Mouse (Mus musculus): ENCODE results near the gene Rb1. TPM values are rescaled to one million over a fixed set of nuclear protein-coding genes. Genes with fewer than 3 reads are reported as not detected.

Gene Rb1
- polyA plus RNA-seq, 1 experiment from 2014 or later = 15.4 TPM

GRCm38 (mm10) chr14:73257348-73257747 is 68.3 kb downstream of the Rb1 start:
- 37% methylated on average over 7 of the region's 7 CpGs for WGBS
- Histone ChIP-seq H3K27ac (replicated peaks) (no peak overlapping the region), H3K4me2 (replicated peaks; ENCODE audit: low read depth) (no peak overlapping the region), H3K9ac (ENCODE audit: low read length) (no peak overlapping the region), H3K4me1 (replicated peaks; ENCODE audit: control insufficient read depth, insufficient read depth) (no peaks in the 10 kb centered on the region), H3K4me3 (ENCODE audit: low read depth, low read length) (no peak overlapping the region), H3K36me3 (ENCODE audit: control insufficient read depth, insufficient read depth, low read length) (no peaks in the 10 kb centered on the region), H3K9me3 (ENCODE audit: control insufficient read depth, low read length) (no peaks in the 10 kb centered on the region), H3K27me3 (ENCODE audit: control insufficient read depth, insufficient read depth, low read length) (no peaks in the 10 kb centered on the region)
- no peak for ATAC-seq (ENCODE audit: low FRiP score, low TSS enrichment)
- DNase-seq (ENCODE audit: low spot score) = no peak
- no peak for TF ChIP-seq CTCF (IDR thresholded peaks at IDR 0.05; ENCODE audit: low read depth)
- TF ChIP-seq EP300 (optimal IDR thresholded peaks at IDR 0.05) = no peak

- ATAC-seq (ENCODE audit: low FRiP score, low TSS enrichment) = no peak
- peak overlapping the region; percentile 80 for H3K27ac ChIP-seq (replicated peaks)
- H3K36me3 ChIP-seq (ENCODE audit: control insufficient read depth, insufficient read depth, low read length) = no peaks in the 10 kb centered on the region
- no peak overlapping the region for H3K4me2 ChIP-seq (replicated peaks; ENCODE audit: low read depth)
- WGBS = 48% methylated on average over 3 of the region's 3 CpGs
- DNase-seq (ENCODE audit: low spot score) = no peak
- no peak for TF ChIP-seq EP300 (optimal IDR thresholded peaks at IDR 0.05)
- TF ChIP-seq CTCF (IDR thresholded peaks at IDR 0.05; ENCODE audit: low read depth) = no peak
- H3K4me3 ChIP-seq (ENCODE audit: low read depth, low read length) = no peak overlapping the region
- H3K9me3 ChIP-seq (ENCODE audit: control insufficient read depth, low read length) = no peaks in the 10 kb centered on the region
- no peaks in the 10 kb centered on the region for H3K4me1 ChIP-seq (replicated peaks; ENCODE audit: control insufficient read depth, insufficient read depth)
- no peak overlapping the region for H3K9ac ChIP-seq (ENCODE audit: low read length)
- H3K27me3 ChIP-seq (ENCODE audit: control insufficient read depth, insufficient read depth, low read length) = no peaks in the 10 kb centered on the region
Observed at GRCm38 (mm10) chr14:73255426-73255970, 70.1 kb downstream of the Rb1 start.

GRCm38 (mm10) chr14:73254412-73254811 is 71.2 kb downstream of the Rb1 start:
- ATAC-seq (ENCODE audit: low FRiP score, low TSS enrichment) = peak; percentile 51; the same call in 1 of the 2 replicates
- peak overlapping the region; percentile 80 for H3K27ac ChIP-seq (replicated peaks)

GRCm38 (mm10) chr14:73253453-73254251 is 72.0 kb downstream of the Rb1 start:
- Histone ChIP-seq H3K9ac (ENCODE audit: low read length) (no peak overlapping the region), H3K4me2 (replicated peaks; ENCODE audit: low read depth) (no peak overlapping the region), H3K4me3 (ENCODE audit: low read depth, low read length) (no peak overlapping the region), H3K9me3 (ENCODE audit: control insufficient read depth, low read length) (no peaks in the 10 kb centered on the region), H3K36me3 (ENCODE audit: control insufficient read depth, insufficient read depth, low read length) (no peaks in the 10 kb centered on the region), H3K27ac (replicated peaks) (peak overlapping the region; percentile 80), H3K4me1 (replicated peaks; ENCODE audit: control insufficient read depth, insufficient read depth) (no peaks in the 10 kb centered on the region), H3K27me3 (ENCODE audit: control insufficient read depth, insufficient read depth, low read length) (no peaks in the 10 kb centered on the region)
- DNase-seq (ENCODE audit: low spot score) = peak; percentile 80
- no peak for TF ChIP-seq CTCF (IDR thresholded peaks at IDR 0.05; ENCODE audit: low read depth)
- TF ChIP-seq EP300 (optimal IDR thresholded peaks at IDR 0.05) = no peak
- 52% methylated on average over 6 of the region's 6 CpGs for WGBS
- peak; percentile 98 for ATAC-seq (ENCODE audit: low FRiP score, low TSS enrichment)

More at GRCm38 (mm10) chr14:73254412-73254811, 71.2 kb downstream of the Rb1 start:
- H3K4me3 ChIP-seq (ENCODE audit: low read depth, low read length) = no peak overlapping the region
- 61% methylated on average over 4 of the region's 4 CpGs for WGBS
- no peaks in the 10 kb centered on the region for H3K4me1 ChIP-seq (replicated peaks; ENCODE audit: control insufficient read depth, insufficient read depth)
- no peak overlapping the region for H3K4me2 ChIP-seq (replicated peaks; ENCODE audit: low read depth)
- H3K27me3 ChIP-seq (ENCODE audit: control insufficient read depth, insufficient read depth, low read length) = no peaks in the 10 kb centered on the region
- no peaks in the 10 kb centered on the region for H3K36me3 ChIP-seq (ENCODE audit: control insufficient read depth, insufficient read depth, low read length)
- TF ChIP-seq CTCF (IDR thresholded peaks at IDR 0.05; ENCODE audit: low read depth) = peak; percentile 40
- no peak for TF ChIP-seq EP300 (optimal IDR thresholded peaks at IDR 0.05)
- H3K9ac ChIP-seq (ENCODE audit: low read length) = no peak overlapping the region
- no peaks in the 10 kb centered on the region for H3K9me3 ChIP-seq (ENCODE audit: control insufficient read depth, low read length)
- peak; percentile 44 for DNase-seq (ENCODE audit: low spot score)

GRCm38 (mm10) chr14:73252276-73252675 is 73.3 kb downstream of the Rb1 start:
- no peak for TF ChIP-seq EP300 (optimal IDR thresholded peaks at IDR 0.05)
- TF ChIP-seq CTCF (IDR thresholded peaks at IDR 0.05; ENCODE audit: low read depth) = no peak

GRCm38 (mm10) chr14:73250056-73250455 is 75.6 kb downstream of the Rb1 start:
- no peak overlapping the region for H3K27ac ChIP-seq (replicated peaks)
- no peak for ATAC-seq (ENCODE audit: low FRiP score, low TSS enrichment)

More at GRCm38 (mm10) chr14:73252276-73252675, 73.3 kb downstream of the Rb1 start:
- H3K27ac ChIP-seq (replicated peaks) = peak overlapping the region; percentile 19
- no peak overlapping the region for H3K9ac ChIP-seq (ENCODE audit: low read length)
- H3K27me3 ChIP-seq (ENCODE audit: control insufficient read depth, insufficient read depth, low read length) = no peaks in the 10 kb centered on the region
- H3K4me3 ChIP-seq (ENCODE audit: low read depth, low read length) = no peak overlapping the region
- H3K4me1 ChIP-seq (replicated peaks; ENCODE audit: control insufficient read depth, insufficient read depth) = no peaks in the 10 kb centered on the region
- WGBS = 50% methylated on average over 2 of the region's 2 CpGs
- H3K9me3 ChIP-seq (ENCODE audit: control insufficient read depth, low read length) = no peaks in the 10 kb centered on the region
- H3K4me2 ChIP-seq (replicated peaks; ENCODE audit: low read depth) = no peak overlapping the region
- no peak for DNase-seq (ENCODE audit: low spot score)
- H3K36me3 ChIP-seq (ENCODE audit: control insufficient read depth, insufficient read depth, low read length) = no peaks in the 10 kb centered on the region
- ATAC-seq (ENCODE audit: low FRiP score, low TSS enrichment) = no peak

More at GRCm38 (mm10) chr14:73250056-73250455, 75.6 kb downstream of the Rb1 start:
- Histone ChIP-seq H3K4me3 (ENCODE audit: low read depth, low read length) (no peak overlapping the region), H3K9ac (ENCODE audit: low read length) (no peak overlapping the region), H3K4me1 (replicated peaks; ENCODE audit: control insufficient read depth, insufficient read depth) (no peaks in the 10 kb centered on the region), H3K36me3 (ENCODE audit: control insufficient read depth, insufficient read depth, low read length) (no peaks in the 10 kb centered on the region), H3K4me2 (replicated peaks; ENCODE audit: low read depth) (no peak overlapping the region), H3K9me3 (ENCODE audit: control insufficient read depth, low read length) (no peaks in the 10 kb centered on the region), H3K27me3 (ENCODE audit: control insufficient read depth, insufficient read depth, low read length) (no peaks in the 10 kb centered on the region)
- DNase-seq (ENCODE audit: low spot score) = no peak
- WGBS = 90% methylated on average over 2 of the region's 2 CpGs
- TF ChIP-seq CTCF (IDR thresholded peaks at IDR 0.05; ENCODE audit: low read depth) (no peak), EP300 (optimal IDR thresholded peaks at IDR 0.05) (no peak)

Measured in stomach, postnatal 0 days (tissue).